Mouse (Mus musculus) layer of hippocampus, postnatal 14 days (tissue): ENCODE data around the gene Fgfr2. TPM values are rescaled to one million over a fixed set of nuclear protein-coding genes. Genes with fewer than 3 reads are reported as not detected.
A peak's percentile ranks its signal among the peaks of the same experiment; 100 is the strongest.

Experiments used
- DNase-seq, 2 experiments: peaks; one replicate each; pipeline ENCODE4 v3.0.0; 2021 to 2022; ENCODE audit warnings: low spot score in 2 of 2, mixed read lengths in 1 of 2
- total RNA-seq, 2 experiments: library from RNA; stranded (reverse); gene quantifications; 2 replicates each; pipeline ENCODE4 v1.2.3; 2021

Fgfr2 gene
- total RNA-seq, 2 experiments from 2014 or later, result 38.3 to 40.2 TPM

- peak; percentile 3 to 5 for DNase-seq
Observed at GRCm38 (mm10) chr7:131345856-131346541, 1777.2 kb downstream of the Fgfr2 start.

- no peak for DNase-seq
Observed at GRCm38 (mm10) chr7:131337502-131338068, 1785.6 kb downstream of the Fgfr2 start.

- no peak for DNase-seq
Observed at GRCm38 (mm10) chr7:131333564-131333963, 1789.6 kb downstream of the Fgfr2 start, which contains the start of gene Fam24a. Gene Fam24a, plus strand, starts transcription at chr7:131333864.

- DNase-seq, result no peak
Observed at GRCm38 (mm10) chr7:131331688-131332087, 1791.5 kb downstream of the Fgfr2 start.

- no peak for DNase-seq
Observed at GRCm38 (mm10) chr7:131329416-131329815, 1793.7 kb downstream of the Fgfr2 start, which contains the start of gene Fam24b. Gene Fam24b, minus strand, starts transcription at chr7:131329516.

- no peak for DNase-seq
Observed at GRCm38 (mm10) chr7:131327054-131327453, 1796.1 kb downstream of the Fgfr2 start.

DNA sequence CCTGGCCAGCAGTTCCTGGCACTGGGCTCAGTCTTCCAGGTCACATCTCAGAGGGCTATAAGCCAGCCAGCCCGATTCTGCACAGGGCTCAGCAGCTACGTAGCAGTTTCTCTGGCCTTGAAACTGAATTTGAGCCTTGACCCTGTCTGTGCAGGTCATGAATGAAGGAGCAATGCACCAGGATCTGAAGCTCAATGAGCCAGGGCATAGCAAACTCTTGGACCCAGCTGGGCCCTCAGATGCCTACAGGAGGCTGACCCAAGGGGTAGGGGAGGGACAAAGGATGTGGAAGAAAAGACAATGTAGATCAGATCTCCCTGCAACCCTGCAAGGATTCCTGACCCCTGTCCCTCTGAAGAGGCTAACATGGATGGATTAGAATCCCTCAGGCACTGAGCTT, 1801.0 kb downstream of the Fgfr2 start, which contains the start of gene Cuzd1:
Cuzd1 (minus strand) TSS at position 101 of the 400 bp plus-strand sequence.
- no peak for DNase-seq

GRCm38 (mm10) chr7:131318340-131318739, 1804.8 kb downstream of the Fgfr2 start:
- no peak for DNase-seq

- no peak for DNase-seq
Observed at GRCm38 (mm10) chr7:131317587-131317986, 1805.6 kb downstream of the Fgfr2 start.

DNA sequence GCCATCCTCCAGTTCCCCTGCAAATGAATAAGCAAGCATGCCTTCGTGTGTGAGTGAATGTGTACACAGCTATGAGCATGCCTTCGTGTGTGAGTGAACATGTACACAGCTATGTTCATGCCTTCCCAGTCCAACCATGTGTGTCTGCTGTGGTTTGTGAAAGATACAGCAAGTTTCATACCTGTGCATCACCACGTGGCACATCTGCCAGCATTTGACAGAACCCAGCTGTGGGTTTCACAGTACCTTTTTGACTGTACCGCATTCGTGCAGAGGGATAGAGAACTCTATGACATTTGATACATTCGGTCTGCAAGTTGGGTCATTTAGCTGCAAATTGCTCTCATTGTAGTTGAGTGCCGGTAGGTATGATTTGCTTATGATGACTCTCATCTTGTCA, 1808.7 kb downstream of the Fgfr2 start:
- DNase-seq, result no peak

- no peak for DNase-seq
Observed at GRCm38 (mm10) chr7:131306733-131307132, 1816.4 kb downstream of the Fgfr2 start.

DNA sequence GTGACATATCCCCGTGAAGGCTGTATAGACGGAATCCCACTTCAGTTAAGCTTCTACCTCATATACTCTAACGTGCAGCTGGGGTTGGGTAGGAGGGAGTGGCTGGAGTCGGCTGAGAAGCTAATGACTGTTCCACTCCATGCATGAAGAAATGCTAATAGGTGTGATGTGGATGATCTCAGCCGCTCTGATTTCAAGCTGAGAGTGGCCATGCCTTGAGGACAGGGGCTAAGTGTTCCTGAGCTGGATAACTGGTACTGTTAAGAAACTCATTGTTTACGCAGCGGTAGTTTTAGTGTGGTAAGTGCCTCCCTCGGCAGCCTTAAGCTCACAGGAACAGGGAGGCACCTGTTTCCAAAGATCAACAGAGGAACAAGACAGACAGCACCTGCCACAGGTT, 1819.8 kb downstream of the Fgfr2 start:
- no peak for DNase-seq

DNA sequence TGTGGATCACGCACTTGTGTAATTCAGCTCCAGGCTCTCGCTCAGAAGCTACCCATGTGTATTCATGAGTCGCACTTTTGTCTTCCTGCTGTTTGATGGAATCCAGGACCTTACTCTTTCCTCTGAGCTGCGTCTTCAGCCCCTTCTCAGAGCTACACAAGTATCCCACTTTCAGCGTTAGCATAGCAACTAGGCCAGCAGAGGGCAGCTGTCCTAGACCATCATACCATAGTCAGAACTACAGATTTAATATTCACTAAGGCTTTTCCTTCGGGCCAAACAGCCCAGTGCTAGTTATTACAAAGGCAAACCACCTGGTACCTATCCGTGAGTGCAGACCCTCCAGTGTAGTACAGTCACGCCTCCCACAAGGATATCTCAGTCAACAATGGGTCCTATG, 1826.0 kb downstream of the Fgfr2 start:
- DNase-seq, result no peak

- no peak for DNase-seq
Observed at GRCm38 (mm10) chr7:131265851-131266250, 1857.3 kb downstream of the Fgfr2 start.

DNA sequence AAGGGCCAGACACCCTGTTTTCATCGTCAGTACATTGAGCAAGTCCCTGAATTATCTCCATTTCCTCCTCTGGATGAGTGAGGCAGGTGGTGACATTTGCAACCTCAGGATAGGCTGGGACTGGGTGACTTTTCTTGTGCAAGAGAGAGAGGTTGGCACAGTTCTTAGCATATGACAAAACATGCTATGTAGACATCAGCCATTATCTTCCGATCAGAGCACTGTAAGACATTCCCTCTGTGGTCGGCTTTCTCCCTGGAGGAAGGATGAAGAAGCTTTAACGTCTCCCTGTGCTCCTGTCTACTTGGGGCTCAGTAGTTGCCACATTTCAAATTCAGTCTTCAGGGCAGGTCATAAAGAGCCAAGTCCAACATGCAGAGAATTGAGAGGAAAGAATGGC, 1858.9 kb downstream of the Fgfr2 start:
- no peak for DNase-seq

DNA sequence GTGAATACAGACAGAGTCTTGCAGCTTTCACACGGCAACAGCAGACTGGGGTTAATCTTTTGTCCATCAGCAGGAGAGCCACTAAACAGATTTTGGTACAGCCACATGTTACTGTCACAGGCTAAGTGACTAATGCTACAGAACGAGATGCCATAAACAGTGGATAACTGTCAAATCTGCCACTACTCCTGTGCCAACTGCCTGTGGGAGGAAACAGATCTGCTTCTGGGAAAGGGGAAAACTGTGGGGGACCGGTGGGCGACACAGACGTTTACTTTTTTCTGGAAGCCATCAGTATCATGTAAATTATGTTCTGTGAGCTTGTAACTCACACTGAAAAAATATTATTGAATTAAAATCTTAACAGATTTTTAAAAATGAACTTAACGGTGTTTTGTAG, 1862.2 kb downstream of the Fgfr2 start:
- DNase-seq, result peak; percentile 23 to 82

DNA sequence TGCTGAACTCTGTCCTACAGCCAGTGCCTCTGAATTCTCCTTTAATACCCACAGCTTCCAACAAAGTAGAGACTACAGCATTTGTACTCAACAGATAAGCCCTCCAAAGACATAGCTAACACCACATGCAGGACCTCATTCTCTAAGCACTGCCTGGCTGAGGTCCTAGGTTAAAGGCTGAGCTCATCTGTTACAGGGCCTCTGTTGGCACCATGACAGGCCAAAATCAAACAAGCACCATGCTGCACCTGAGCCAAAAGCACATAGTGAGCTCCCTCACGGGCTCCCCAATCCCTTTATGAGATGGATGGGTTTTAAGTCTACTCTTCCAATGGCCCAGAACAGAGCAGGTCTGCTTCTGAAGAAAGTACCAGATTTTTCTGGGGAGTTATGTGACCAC, 1865.8 kb downstream of the Fgfr2 start:
- no peak for DNase-seq

GRCm38 (mm10) chr7:131256841-131257240, 1866.3 kb downstream of the Fgfr2 start:
- DNase-seq, result no peak

DNA sequence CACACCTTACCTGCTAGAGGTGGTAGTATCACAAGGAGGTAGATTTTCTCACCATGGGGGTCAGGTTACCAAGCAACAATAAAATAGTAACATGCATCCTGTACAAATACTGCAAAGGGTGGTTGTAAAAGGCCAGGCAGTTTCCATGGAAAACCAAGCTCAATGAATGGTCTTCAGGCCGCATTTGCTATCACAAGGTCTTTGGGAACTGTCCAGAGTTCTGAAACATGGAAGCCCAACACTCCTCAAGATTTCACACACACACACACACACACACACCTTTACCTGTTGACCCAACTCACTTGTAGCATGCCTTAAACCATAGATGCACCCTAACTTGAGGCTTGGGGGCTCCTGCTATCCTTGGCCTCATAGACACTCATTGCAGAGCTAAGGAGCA, 1878.2 kb downstream of the Fgfr2 start:
- no peak for DNase-seq

DNA sequence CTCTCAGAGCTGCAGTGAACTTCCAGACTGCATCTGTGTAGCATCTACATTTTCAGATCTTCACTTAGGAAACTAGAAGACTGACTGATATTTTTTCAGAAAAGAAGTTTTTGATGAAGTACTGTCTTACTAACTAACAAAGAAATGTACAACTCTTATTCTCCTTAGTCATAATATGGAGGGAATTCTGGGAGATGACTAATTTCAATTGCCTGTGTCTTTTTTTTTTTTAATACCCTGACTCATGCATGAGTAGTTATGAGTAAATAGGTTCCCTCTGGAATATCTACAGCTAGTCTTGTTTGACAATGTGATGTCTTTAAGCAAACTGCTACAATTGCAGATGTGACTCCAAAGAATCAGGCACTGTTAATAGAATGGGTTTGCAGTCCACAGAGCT, 1887.1 kb downstream of the Fgfr2 start:
- DNase-seq, result no peak

DNA sequence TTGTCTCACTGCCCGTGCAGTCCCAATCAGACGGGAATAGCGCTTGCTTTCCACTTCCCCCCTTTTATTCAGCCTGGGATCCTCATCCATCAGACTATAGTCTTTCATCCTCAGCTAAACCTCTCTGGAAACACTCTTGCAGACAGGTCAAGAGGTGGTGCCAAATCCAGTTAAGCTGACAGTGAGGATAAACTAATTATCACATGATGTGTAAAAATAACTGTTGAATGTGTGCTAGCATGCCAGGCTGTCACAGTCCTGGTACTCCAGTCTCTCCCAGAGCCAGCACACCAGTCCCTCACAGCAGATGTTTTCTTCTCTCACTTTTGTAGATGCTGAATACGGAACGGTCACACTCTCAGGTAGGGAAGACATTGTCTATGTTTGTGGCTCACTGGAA, 1900.1 kb downstream of the Fgfr2 start:
- DNase-seq, result no peak

GRCm38 (mm10) chr7:131187996-131188395, 1935.2 kb downstream of the Fgfr2 start:
- no peak for DNase-seq

- peak in 1 of 2 experiments; percentile 13 for DNase-seq
Observed at GRCm38 (mm10) chr7:131187047-131187446, 1936.1 kb downstream of the Fgfr2 start.
